Mouse (Mus musculus): ENCODE data around the gene Has3.
A peak's percentile ranks its signal among the peaks of the same experiment; 100 is the strongest.

The Has3 gene

DNA sequence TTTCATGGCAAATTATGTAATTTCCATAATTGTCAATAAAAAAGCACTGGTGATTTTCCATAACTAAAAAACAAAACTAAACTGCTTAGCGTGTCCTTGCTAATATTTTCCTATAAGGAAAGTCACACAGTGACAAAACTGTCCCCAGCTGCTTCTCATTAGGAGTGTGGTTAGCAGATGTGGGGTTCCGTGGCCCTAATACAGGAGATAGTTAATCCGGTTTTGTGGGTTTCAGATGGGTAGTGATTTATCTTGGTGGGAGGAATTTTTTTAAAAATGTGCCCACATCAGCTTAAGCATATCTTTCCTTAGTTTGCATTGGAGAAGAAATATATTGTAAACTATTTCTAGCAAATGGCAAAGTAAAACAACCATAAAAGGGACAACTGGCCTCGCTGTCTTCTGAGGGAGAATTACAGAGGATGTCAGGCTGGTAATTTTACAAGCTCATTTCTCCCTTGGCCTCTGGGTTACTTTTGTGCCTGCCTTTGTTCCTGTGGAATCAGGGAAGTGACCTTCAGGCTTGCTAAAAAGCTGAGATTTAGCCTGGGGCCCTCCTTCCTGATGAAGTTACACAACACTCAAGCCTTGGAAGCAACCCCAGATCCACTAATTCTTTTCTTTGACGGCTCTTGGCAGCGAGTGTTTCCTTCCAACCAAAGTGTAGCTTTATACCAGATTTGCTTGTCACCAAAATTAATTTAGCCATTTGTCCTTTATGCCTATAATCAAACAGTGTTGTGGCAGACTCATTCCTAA, 59.3 kb downstream of the Has3 start:
- DNase-seq (ENCODE audit: low read depth, low spot score) = peak; percentile 74

DNA sequence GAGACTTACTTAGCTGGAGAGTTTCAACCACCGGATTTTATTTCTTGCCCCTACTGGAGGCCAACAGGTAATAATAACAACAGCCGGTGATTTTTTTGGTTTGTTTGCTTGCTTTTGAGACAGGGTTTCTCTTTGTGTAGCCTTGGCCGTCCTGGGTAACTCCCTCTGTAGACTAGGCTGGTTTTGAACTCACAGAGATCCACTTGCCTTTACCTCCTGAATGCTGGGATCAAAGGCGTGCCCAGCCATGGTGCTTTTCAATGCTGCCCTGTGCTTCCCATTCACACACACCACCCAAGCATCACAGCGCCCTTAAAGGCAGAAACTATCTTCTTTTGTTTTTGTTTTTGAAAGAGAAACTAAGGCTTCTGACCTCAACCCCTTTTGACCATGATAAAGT, 59.9 kb downstream of the Has3 start:
- DNase-seq (ENCODE audit: low read depth, low spot score) = peak; percentile 34

DNA sequence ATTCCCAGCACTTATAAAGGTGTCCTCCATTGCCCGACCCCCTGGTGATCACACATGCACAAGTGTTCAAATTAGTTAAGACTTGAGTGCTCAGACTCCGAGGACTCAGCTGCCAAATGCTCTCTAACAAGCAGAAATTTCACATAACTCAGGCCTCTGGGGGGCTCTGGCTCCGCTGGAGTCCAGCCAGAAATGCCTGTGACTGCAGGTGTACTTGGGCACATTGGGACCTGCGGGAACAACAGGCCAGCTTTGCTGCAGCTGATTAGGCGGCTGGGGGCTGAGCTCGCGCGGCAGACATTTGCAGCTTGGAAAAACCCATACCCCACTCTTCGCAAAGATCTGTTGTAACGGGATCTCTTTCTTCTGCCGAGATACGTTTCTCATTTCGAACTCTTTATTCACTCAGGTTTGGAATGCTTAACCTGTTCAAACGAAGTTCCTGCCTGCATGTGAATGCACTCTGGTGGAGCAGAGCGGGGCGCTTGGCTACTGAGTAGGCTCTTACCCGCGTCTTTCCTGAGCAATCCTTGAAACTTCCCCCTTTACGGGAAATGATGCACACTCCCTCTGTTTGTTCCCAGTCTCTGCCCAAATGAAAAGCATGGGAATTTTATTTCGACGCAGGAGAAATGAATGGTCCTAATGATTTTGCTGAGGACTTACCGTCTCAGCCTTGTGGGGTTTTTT, 62.5 kb downstream of the Has3 start:
- peak; percentile 77 for DNase-seq (ENCODE audit: low read depth, low spot score)

GRCm38 (mm10) chr8:106933506-106934143, 63.6 kb downstream of the Has3 start:
- DNase-seq (ENCODE audit: low read depth, low spot score) = no peak
